Mouse (Mus musculus): Measurements from ENCODE around the gene Smim22. TPM values are rescaled to one million over a fixed set of nuclear protein-coding genes. Genes with fewer than 3 reads are reported as not detected.

Gene Smim22
- not detected for total RNA-seq (2021)

DNA sequence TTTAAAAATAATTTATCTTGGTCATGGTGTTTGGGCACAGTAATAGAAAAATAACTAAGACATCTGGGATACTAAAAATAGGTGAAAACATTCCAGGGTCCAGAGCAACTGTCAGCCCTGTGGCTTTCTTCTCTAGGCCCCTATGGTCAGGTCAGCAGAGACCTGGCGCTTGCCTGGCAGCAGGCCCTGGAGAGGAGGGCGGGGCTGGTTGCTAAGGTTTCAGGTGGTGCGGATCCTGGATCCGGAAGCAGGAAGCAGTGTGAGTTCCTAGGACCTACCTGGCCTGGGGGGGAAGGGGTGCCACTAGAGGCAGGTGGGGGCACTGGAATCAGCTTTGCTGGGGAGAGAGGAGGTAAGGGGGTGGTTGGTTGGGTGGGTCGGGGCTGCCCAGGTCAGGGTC lies at the start of gene Smim22:
TSS of gene Smim22 (plus strand) at position 222 of the 400 bp plus-strand sequence.
- DNase-seq: no peak

DNA sequence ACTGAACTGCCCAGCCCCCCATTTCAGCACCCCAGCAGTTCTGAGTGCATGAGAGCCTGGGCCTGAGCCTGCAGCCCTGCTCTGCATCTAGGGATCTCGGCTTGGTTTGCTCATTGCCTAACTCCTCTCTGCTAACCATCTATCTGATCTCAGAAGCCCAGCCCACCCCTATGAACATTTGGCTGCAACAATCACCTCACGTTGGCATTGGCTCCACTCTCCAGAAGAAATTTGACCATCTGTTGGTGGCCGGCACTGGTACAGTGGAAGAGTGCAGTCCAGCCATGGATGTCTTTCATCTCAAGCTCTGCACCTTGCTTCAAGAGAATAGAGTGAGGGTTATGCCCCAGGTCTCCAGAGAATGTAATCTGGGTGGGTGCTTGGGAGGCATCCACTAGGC lies 49.6 kb upstream of the Smim22 start:
- no peak for DNase-seq

DNA sequence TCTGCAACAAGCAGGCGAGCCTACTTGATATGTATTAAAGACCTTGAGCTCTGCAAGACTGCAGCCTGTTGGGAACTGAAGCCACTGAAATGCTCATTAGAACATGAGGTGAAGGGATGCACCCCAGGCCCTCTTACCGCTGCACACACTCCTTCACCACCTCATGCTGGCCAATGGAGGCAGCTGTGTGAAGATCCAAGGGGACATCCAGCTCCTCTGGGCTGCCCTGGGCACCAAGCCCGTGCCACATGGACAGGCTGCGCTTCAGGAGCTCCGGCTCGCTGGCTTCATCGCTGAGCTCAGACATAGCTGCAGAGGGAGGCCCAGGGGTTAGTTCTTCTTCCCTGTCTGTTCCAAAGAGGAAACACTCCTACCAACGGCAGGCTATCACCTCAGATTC lies 46.8 kb upstream of the Smim22 start:
- DNase-seq: no peak

DNA sequence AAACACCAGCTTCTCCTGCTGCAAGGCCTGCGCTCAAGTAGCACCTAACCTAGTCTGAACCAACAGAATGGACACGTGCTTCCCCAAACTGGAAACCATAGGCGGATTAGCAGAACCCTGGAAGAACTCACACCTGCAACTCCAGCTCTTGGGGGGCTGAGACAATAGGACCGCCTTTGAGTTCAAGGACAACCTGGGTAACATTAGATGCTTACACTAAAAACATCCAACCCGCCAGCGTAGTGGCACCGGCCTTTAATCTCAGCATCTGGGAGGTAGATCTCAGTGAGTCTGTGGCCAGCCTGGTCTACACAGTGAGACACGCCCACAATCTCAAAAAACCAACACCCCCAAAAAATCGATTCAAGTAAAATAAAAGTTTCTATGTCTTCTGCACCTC lies 43.7 kb upstream of the Smim22 start:
- DNase-seq: no peak

DNA sequence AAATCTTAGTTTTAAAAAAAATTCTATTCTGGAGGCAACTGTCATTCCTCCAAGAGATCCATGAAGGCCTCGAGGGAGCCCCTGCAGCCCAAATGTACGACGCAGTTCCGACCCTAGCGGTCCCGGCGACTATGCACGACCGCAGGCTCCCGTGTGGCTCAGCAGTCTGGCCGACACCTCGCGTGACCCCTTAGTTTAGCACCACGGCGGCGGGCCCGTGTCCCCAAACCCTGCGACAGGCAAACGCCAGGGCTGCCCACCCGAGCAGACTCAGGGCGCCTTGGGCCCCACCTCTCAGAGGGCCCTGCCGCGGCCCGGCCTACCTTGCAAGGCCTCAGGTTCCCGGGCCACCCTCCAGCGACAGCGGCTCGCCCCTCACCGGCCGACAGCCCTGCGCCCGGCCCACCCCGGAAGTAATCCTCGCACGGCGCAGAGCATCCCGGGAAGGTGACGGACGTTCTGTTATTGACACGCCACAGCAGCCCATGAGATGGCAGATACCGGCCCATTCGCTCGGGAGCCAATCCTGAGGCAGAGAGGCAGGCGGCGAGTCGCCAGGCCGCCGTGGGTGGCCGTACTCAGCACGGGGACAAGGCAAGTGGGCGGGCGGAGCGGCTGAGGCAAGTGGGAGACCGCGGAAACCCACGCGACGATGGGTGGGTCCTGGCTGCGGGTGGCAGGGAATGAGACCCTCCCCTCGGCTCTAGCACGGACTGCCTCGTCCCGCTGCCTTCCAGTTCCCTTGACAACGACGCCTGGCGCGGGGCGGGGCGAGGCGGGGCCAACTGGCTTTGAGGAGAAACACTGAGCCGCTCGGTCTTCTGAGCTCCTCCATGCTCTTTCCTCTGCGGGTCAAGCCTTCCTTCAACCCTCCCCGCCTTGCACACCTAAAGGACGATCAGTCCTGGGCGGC lies 43.0 kb upstream of the Smim22 start, which contains the start of gene Anks3:
TSS of gene Anks3 (minus strand) at position 409 of the 913 bp plus-strand sequence.
- DNase-seq: peak; percentile 99 to 100

DNA sequence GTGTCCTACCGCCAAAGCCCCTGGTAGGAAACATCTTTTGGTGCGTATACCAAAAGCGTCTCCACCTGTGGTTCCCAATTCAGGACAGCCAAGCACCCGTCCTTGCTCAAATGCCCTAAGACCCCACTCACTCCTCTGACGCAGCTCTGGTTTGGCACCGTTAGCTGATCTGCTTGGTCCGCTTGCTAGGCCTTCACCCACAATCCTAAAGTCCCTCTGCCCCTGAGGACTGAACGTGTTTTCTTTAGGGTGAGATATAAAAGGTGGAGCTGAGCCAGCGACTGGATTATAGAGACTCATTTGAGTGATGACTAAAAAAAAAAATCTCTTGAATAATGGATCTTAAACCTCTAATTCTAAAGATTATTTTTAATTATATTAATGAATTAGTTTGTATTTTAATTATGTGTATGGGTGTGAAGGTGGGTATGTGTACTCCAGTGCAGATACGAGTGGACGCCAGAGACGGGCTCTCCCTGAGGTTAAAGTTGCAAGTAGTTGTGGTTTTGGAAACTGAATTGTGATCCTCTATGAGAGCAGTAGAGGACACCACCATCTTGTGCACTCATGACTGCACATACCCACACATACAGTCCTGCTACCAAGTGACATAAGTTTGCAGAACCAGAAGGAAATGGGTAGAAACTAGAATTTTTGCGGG lies 42.2 kb upstream of the Smim22 start:
- DNase-seq: no peak

DNA sequence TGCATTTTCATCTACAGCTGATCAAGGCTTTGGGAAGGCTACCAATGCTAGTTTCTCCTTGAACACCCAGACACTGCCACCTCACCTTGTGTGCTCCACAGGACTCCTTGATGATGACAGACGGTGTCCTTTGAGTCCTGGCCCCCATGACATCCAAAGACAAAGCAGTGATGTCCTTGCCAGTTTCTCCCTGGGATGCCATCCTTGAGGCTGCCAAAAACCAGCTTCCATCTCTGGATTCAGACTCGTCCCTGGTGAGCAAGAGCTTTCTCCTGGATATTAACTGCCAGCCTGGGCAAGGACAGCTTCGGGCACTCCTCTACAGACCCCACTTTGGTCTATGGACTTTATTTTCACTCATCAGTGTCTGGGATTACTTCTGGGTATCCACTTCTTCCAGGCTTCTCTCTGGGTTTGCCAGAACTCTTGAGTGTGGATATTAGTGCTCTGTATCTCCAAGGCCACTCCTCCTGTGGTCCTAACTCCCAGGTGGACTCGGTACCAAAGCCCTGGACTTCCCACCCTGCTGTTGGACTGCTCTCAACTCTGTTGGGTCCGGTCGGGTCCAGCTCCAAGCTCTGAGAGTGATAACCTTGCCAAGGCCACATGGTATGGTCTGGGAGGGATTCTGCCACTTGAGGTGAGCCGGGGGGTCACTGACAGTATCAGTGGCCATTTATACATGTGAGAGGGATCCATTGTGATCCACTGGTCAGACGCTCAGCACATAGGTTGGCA lies 41.5 kb upstream of the Smim22 start:
- DNase-seq: no peak

DNA sequence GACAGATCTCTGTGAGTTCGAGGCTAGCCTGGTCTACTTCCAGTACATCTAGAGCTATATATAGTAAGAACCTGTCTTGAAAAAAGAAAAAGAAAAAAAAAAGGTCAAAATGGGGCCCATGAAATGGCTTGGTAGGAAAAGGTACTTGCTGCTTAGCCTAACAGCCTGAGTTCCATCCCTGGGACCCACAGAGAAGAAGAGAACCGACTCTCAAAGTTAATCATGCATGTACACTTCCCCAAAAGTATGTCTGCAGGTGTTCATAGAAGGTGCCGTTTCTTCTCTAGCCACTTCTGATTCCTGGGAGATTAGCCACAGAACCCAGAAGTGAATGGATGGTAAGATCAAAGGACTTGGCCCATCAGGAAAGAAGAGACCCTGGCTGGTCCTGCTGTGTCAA lies 38.7 kb upstream of the Smim22 start:
- no peak for DNase-seq

DNA sequence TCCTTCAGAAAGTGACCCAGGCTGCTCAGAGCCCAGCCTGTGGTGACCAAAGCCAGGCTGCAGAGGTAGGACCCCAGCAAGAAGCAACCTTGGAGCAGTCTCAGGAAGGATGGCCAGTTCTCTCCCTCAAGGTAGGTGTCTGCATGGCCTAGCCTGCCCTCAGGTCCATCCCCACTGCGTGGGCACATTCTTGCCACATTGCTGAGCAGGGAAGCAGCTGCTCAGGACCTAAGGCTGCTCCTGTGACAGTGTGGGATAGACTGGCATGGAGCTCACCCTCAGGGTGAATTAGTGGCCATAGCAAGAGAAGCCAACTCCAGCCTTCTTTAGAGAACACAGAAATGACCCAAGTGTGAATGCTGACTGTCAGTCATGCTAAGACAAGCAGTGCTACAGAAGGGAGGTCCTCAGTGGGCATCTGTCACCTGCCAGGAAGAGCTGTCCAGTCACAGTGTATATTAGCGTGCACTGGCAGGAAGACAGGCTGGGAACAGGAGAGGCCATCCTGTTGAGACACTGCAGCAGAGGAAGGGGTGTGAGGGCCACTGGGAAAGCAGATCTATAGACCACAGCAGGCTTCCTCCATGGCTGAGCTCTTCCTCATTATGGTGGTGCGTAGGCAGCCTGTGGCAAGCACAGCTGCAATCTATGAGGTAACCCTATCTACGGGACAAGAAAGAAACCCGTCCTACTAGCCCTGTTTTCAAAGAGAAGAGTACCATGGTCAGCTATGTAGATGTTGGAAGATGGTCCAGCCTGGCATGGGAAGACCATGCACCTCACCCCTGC lies 37.8 kb upstream of the Smim22 start:
- no peak for DNase-seq

DNA sequence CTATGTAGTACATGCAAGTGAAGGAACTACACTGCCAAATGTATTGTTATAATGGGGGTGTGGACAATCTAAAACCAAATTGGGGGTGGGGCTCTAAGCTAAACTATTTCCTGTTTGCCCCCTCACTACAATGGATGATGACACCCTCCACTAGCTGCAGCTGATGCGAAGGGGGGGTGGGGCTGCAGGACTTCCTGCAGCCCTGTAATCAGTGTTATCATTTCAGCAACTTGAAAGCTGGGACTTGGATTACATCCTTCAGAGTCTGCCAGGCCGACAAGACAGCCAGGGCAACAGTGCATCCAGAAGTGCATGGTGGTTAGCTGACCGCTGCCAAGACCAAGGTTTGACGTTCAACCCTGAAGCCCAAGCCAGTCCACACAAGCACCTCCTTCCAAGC lies 35.5 kb upstream of the Smim22 start:
- no peak for DNase-seq

DNA sequence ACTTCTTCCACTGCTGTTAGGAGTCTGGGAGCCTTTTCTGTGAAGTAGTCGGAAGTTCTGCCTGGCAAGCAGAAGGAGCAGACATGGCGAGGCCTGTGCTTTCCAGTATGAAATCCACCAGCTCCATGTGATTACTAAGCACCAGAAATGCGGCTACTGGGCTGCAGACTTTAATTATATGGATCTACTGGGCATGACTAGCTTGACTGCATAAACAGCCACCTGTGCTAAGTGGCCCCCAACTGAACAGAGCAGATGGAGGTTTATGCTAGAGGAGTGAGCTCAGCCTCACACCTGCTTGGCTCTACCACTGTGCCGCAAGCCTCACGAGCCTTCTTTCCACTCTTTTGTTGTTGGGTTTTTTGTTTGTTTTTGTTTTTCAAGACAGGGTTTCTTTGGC lies 32.6 kb upstream of the Smim22 start:
- DNase-seq: no peak

DNA sequence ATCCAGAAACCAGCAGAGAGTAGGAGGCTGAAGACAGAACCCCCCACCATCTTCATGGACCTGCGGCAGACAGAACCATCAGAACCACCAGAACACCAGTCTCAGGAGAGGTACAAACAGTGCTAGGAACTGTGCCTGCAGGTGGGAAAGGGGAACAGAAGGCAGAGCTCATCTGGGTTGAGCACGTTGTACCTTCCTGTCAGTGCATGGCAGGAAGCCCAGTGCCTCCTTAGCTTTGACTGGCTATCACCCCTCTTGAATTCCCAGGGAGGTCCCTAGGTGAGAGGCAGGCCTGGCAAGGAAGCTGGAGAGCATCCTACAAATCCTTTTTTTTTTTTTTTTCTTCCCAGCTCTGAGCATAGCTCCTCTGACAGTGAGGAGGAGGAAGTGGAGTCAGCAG lies 30.9 kb upstream of the Smim22 start:
- no peak for DNase-seq

DNA sequence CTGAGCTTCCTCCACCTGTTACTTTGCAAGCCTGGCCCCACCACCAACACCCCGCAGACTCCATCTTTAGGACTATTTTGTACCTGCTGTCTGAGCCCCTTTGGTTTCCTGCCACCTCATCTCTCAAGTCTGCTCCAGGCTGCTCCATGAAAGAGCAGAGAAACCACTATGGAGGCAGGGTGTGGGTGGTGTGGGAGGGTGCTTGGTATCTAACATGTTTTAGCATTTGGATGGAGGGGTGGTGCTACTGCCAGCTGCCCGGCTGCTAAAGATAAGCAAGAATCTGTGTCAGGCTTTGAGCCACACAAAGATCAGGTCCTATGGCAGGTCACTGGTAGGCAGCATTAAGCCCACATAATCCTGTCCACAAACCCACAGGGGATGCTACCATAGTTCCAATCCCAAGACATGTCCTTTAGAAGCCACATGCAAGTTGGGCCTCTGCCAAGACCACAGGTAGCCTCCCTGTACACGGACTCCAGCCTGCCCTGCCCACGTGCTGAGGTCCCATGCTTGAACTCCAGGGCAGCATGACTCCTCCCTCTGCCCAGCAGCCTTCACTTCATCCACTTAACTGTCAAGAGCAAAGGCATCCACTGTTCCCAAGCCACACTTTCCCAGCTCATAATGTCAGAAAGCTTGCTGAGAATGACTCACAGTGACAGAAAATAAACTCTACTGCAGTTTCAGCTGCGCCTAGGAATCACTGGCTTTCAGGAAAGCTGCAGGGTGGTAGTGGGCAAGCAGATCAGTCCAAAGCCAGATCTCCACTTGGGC lies 28.6 kb upstream of the Smim22 start:
- no peak for DNase-seq

DNA sequence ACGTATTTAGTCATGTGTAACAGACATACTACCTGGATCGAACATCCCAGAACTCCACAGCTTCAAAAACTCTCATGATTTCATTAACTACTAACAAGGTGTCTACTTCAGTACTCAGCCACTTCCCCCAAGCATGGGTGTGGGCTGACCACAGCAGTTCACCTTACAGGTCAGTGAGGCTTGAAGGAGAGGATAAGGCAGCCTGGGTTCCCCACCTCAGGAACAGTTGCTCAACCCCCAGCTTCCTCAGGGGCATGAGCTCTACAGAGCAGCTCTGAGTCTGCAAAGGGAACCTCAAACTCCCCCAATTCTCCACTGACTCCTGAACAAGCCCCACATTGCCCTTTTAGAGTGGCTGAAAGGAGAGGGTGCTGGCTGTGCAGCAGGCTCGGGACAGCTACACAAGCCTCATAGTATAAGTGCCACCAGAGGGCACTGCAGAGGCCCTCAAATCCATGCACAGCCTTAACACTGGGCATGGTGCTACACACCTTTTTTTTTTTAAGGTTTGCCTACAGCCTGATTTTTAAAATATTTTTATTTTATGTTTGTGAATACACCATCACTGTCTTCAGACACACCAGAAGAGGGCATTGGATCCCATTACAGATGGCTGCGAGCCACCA lies 27.2 kb upstream of the Smim22 start:
- no peak for DNase-seq

DNA sequence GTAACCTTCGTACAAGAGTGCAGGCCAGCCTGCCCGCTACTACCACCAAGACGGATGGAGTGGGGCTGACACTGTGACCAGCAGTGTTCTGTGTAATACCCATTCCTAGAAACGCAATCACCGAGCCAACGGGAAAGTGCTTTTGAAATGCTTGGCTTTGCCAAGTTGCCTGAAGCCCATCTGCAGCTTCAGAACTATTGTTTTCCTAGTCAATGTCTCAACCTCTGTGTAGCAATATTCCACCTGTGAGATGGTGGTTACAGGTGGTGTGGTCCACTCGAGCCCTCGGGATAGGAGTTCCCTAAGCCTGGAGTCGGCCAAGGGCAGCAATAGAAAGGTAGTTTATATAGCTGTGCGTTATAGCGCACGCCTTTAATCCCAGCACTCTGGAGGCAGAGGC lies 22.4 kb upstream of the Smim22 start:
- no peak for DNase-seq

DNA sequence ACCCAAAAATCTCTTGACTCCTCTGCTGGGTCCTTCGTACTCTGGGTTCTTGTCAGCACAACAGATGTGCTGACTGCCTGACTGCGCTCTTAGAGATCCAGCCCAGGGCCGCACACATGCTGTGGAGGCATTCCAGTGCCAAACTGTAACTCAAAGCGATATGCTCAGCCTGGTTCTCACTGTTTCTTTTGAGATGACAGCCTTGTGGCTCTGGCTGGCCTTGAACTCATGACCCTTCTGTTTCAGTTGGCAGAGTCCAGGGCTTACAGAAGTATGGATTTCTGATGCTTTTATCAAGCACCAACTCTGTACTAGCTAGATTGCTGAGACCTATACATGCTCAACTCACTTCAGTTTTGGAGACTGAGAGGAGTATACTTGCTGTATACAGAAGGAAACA lies 13.8 kb upstream of the Smim22 start:
- no peak for DNase-seq

DNA sequence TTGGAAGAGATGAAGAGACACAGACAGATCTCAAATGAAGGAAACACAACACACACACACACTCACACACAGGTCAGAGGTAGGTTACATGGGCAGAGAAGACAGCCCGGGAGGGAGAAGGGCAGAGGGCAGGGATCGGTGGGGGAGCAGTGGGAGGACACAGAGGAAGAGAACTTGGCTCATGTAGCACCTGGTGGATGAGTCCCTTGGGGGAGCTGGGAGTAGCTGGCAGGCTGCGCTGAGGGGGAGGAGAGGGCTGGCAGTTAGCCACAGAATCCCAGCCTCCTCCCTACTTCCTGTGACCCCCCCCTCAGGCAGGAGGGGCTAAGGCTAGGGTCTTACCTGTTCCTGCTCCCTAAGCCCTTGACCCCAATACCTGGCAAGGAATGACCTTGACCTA lies 9.5 kb upstream of the Smim22 start, which contains the start of gene Sept12:
TSS of gene Sept12 (minus strand) at position 300 of the 400 bp plus-strand sequence.
- no peak for DNase-seq

DNA sequence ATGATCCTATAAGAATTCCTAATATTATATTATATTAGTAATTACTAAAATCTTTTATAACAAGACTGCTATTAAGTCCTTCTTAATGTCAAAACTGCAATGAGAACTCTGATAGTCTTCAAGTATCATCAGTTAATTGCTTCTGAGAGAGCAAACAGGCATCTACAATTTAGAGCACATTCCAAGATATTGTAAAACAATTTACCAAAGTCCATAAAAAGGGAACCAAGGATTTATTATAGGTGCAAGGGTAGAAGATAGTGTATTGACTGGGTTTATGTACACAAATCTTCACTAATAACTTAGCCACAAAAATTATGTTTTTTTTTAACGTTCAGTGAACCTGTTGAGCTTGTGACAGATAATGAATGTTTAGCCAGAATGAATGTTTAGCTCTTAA lies 8.1 kb upstream of the Smim22 start:
- no peak for DNase-seq

DNA sequence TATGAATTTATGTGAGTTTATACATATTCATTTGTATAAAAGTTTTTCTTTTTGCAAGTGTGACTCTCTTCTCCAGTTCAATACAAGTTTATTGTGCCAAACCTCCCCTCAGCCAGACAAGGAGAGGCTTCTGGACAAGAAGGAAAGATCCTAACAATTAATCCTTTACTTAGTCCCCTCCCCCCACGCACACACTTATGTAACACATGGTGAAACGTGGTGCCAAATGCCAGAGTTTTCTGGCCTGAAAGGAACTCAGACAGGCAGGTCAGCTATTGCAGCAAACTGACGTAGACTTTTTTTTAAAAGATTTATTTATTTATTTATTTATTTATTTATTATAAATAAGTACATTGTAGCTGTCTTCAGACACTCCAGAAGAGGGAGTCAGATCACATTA lies 6.5 kb upstream of the Smim22 start:
- DNase-seq: no peak

DNA sequence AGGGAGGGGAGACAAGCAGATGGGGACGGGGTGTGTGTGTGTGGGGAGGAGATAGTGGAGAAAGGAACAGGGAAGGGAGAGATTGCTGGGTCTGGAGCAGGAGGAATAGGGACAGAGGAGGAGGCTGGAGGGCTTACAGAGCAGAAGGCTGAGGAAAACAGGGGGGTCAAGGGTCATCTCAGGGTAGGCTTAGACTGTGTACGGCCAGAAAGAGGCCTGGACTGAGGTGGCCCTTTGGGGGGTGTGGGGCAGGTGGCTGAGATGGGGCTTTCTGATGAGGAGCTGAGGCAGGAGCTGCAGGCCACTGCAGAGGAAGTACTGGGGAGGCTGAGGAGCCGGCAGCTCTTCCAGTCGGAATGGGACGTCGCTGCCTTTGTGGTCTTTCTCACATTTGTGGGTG lies 404 bp downstream of the Smim22 start:
- no peak for DNase-seq

DNA sequence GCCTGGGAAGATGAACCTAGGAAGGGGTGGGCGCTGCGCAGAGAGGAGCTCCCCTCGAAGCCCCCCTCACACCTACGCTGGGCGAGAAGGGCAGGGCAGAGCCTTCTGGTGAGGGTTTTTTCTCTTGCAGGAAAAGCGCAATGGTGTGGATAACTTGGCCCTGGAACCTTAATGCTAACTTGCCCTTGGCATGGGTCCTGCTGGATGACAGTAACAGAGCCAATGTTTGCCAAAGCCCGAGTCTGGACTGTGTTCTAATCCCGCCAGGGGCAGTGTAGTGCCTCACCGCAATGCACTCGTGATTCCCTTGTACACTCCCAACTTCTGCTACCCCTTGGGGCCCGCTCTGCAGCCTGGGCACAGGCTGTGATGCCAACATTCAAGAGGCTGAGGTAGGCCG lies 988 bp downstream of the Smim22 start:
- DNase-seq: no peak
